Mouse (Mus musculus) neutrophil, adult 5-6 weeks (primary cell): Measurements from ENCODE around the gene Btbd11. TPM values are rescaled to one million over a fixed set of nuclear protein-coding genes. Genes with fewer than 3 reads are reported as not detected.

Experiments
- ATAC-seq: fragments of 151-379, 151-347 bp; 2 replicates; pipeline ENCODE4 v1.8.0; 2017; ENCODE audit warnings: mild to moderate bottlenecking, moderate TSS enrichment; ENCODE audit not compliant: insufficient number of reproducible peaks, poor library complexity, low FRiP score, severe bottlenecking; ENCODE audit errors: extremely low read depth
- total RNA-seq: library from RNA; stranded (forward); fragments of 200-1000 nt; gene quantifications from 2 replicates; pipeline ENCODE4 v1.2.3, GENCODE M21; 2017

The Btbd11 gene
- total RNA-seq, 1 experiment from 2014 or later = 2.3 TPM

- ATAC-seq = no peak
These were observed 158.4 kb downstream of the Btbd11 start for GRCm38 (mm10) chr10:85544991-85545390.

- ATAC-seq = no peak
These were observed 168.6 kb downstream of the Btbd11 start for GRCm38 (mm10) chr10:85555193-85555592.

- ATAC-seq = no peak
These were observed 174.8 kb downstream of the Btbd11 start for GRCm38 (mm10) chr10:85561418-85561817.

GRCm38 (mm10) chr10:85571456-85571855, 184.8 kb downstream of the Btbd11 start:
- no peak for ATAC-seq

- no peak for ATAC-seq
These were observed 186.0 kb downstream of the Btbd11 start for GRCm38 (mm10) chr10:85572571-85572970.

- ATAC-seq = no peak
These were observed 191.3 kb downstream of the Btbd11 start for GRCm38 (mm10) chr10:85577891-85578420.

GRCm38 (mm10) chr10:85578571-85579465, 192.2 kb downstream of the Btbd11 start:
- ATAC-seq = no peak

GRCm38 (mm10) chr10:85587758-85588157, 201.1 kb downstream of the Btbd11 start:
- no peak for ATAC-seq

- no peak for ATAC-seq
These were observed 203.4 kb downstream of the Btbd11 start for GRCm38 (mm10) chr10:85590043-85590442.

- ATAC-seq = no peak
These were observed 204.7 kb downstream of the Btbd11 start for GRCm38 (mm10) chr10:85591296-85591695.

- no peak for ATAC-seq
These were observed 205.4 kb downstream of the Btbd11 start for GRCm38 (mm10) chr10:85591986-85592385.

- ATAC-seq = no peak
These were observed 209.7 kb downstream of the Btbd11 start for GRCm38 (mm10) chr10:85596301-85596700.

- ATAC-seq = no peak
These were observed 211.5 kb downstream of the Btbd11 start for GRCm38 (mm10) chr10:85598093-85598599.

GRCm38 (mm10) chr10:85598603-85599542, 212.3 kb downstream of the Btbd11 start:
- ATAC-seq = no peak

GRCm38 (mm10) chr10:85602546-85602945, 215.9 kb downstream of the Btbd11 start:
- no peak for ATAC-seq

GRCm38 (mm10) chr10:85604556-85604955, 217.9 kb downstream of the Btbd11 start:
- no peak for ATAC-seq

- ATAC-seq = no peak
These were observed 222.1 kb downstream of the Btbd11 start for GRCm38 (mm10) chr10:85608550-85609278.

GRCm38 (mm10) chr10:85617080-85617479, 230.5 kb downstream of the Btbd11 start:
- no peak for ATAC-seq
